In the genomic region with DNA sequence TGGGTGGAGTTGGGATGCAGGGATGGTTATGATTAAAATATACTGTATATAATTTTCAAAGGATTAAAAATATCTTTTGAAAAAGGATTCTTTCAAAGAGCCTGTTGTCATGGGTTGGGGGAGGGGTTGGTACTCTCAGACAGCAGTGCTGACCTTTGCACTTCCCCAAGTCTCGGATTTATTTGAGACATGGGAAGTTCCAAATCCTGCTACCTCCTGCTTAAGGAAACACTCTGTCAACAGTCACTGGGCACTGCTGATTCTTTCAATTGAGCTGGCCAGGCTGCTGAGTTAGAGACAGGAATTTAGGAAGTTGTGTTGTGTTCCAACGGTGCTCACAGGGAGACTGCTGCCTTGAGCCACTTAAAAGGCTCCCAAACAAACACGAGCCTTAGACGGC, we compare ENCODE assay signal across 11 mouse cellular contexts.
DNase-seq lines count a peak whose midpoint lies in the region; ATAC-seq and TF ChIP-seq lines count a peak whose summit lies in the region.
"Had no signal": no experiment of that assay in that cellular context is flagged by ENCODE, and none has a peak within 500 bp of the region (broad histone marks: within the 10 kb centered on the region; RNA-seq: fewer than 3 reads in every experiment).

No protein-coding gene starts in this region.

- no peaks in the 10 kb centered on the region for H3K9me3 ChIP-seq in heart, embryonic 11.5 days (replicated peaks; ENCODE audit: control insufficient read depth, low read length)
- H3K9me3 ChIP-seq in intestine, embryonic 15.5 days = no peaks in the 10 kb centered on the region
- H3K9me3 ChIP-seq in lung, embryonic 14.5 days (ENCODE audit: low read depth, low read length) = no peaks in the 10 kb centered on the region
- H3K9me3 ChIP-seq in forebrain, embryonic 15.5 days = no peaks in the 10 kb centered on the region
- H3K9me3 ChIP-seq in hindbrain, embryonic 14.5 days (ENCODE audit: control insufficient read depth, low read length) = no peaks in the 10 kb centered on the region
- H3K9me3 ChIP-seq: embryonic facial prominence, embryonic 15.5 days had no signal

- TF ChIP-seq POLR2A in cortical plate, adult 2 months (IDR thresholded peaks at IDR 0.05; ENCODE audit: extremely low read depth, insufficient read depth, low read length) = no peak

- no peak for ATAC-seq in heart, embryonic 11.5 days (replicated peaks; ENCODE audit: insufficient number of reproducible peaks, low FRiP score, low TSS enrichment)
- ATAC-seq in intestine, embryonic 15.5 days = peak; percentile 47; the same call in 1 of the 2 replicates
- 0 out of 2 replicates have a peak, but pooled peaks have one; percentile 42 for ATAC-seq in lung, embryonic 14.5 days (ENCODE audit: insufficient read depth)
- ATAC-seq in forebrain, embryonic 15.5 days (replicated peaks) = no peak
- ATAC-seq in hindbrain, embryonic 14.5 days (ENCODE audit: low FRiP score) = no peak

- no peak overlapping the region for H3K27ac ChIP-seq in heart, embryonic 11.5 days (ENCODE audit: low read depth, low read length)
- H3K27ac ChIP-seq in cortical plate, adult 2 months (ENCODE audit: insufficient read depth, low read length) = peak overlapping the region; percentile 12; the same call in 1 of the 2 replicates
- no peak overlapping the region for H3K27ac ChIP-seq in intestine, embryonic 15.5 days
- no peak overlapping the region for H3K27ac ChIP-seq in lung, embryonic 14.5 days (ENCODE audit: low read depth)
- H3K27ac ChIP-seq in forebrain, embryonic 15.5 days (replicated peaks) = no peak overlapping the region
- no peak overlapping the region for H3K27ac ChIP-seq in hindbrain, embryonic 14.5 days
- H3K27ac ChIP-seq: embryonic facial prominence, embryonic 15.5 days had no signal

- no peak overlapping the region for H3K4me2 ChIP-seq in heart, embryonic 11.5 days
- no peak overlapping the region for H3K4me2 ChIP-seq in intestine, embryonic 15.5 days (replicated peaks)
- no peak overlapping the region for H3K4me2 ChIP-seq in lung, embryonic 14.5 days
- no peak overlapping the region for H3K4me2 ChIP-seq in forebrain, embryonic 15.5 days (replicated peaks)
- no peak overlapping the region for H3K4me2 ChIP-seq in hindbrain, embryonic 14.5 days (replicated peaks)
- H3K4me2 ChIP-seq: embryonic facial prominence, embryonic 15.5 days had no signal

- no peaks in the 10 kb centered on the region for H3K27me3 ChIP-seq in heart, embryonic 11.5 days (ENCODE audit: control insufficient read depth, insufficient read depth, low read length)
- H3K27me3 ChIP-seq in intestine, embryonic 15.5 days (replicated peaks) = no peaks in the 10 kb centered on the region
- no peaks in the 10 kb centered on the region for H3K27me3 ChIP-seq in lung, embryonic 14.5 days (ENCODE audit: insufficient read depth, low read length)
- H3K27me3 ChIP-seq in forebrain, embryonic 15.5 days = no peaks in the 10 kb centered on the region
- H3K27me3 ChIP-seq in hindbrain, embryonic 14.5 days (ENCODE audit: control insufficient read depth, insufficient read depth, low read length) = no peaks in the 10 kb centered on the region
- H3K27me3 ChIP-seq: CH12.LX; embryonic facial prominence, embryonic 15.5 days; megakaryocyte, embryonic 14.5 days had no signal

- no peaks in the 10 kb centered on the region for H3K36me3 ChIP-seq in heart, embryonic 11.5 days (ENCODE audit: control insufficient read depth, insufficient read depth, low read length)
- no peaks in the 10 kb centered on the region for H3K36me3 ChIP-seq in intestine, embryonic 15.5 days
- no peaks in the 10 kb centered on the region for H3K36me3 ChIP-seq in lung, embryonic 14.5 days (ENCODE audit: insufficient read depth)
- no peaks in the 10 kb centered on the region for H3K36me3 ChIP-seq in forebrain, embryonic 15.5 days
- no peaks in the 10 kb centered on the region for H3K36me3 ChIP-seq in hindbrain, embryonic 14.5 days (replicated peaks; ENCODE audit: control insufficient read depth, insufficient read depth)
- H3K36me3 ChIP-seq: embryonic facial prominence, embryonic 15.5 days had no signal

- H3K9ac ChIP-seq in heart, embryonic 11.5 days (ENCODE audit: low read depth, low read length) = no peak overlapping the region
- H3K9ac ChIP-seq in intestine, embryonic 15.5 days = no peak overlapping the region
- H3K9ac ChIP-seq in lung, embryonic 14.5 days = no peak overlapping the region
- no peak overlapping the region for H3K9ac ChIP-seq in forebrain, embryonic 15.5 days (replicated peaks)
- no peak overlapping the region for H3K9ac ChIP-seq in hindbrain, embryonic 14.5 days
- H3K9ac ChIP-seq: embryonic facial prominence, embryonic 15.5 days had no signal

- peak; percentile 20 to 27 for DNase-seq in heart, adult 9 months (ENCODE audit: low spot score in 2 of 2)
- peak; percentile 46 for DNase-seq in lung, embryonic 14.5 days
- DNase-seq in hindbrain, embryonic 14.5 days (ENCODE audit: low spot score) = no peak
- DNase-seq: right cerebral cortex, postnatal 14 days had no signal

- H3K4me3 ChIP-seq in heart, embryonic 11.5 days (ENCODE audit: low read depth, low read length) = no peak overlapping the region
- no peak overlapping the region for H3K4me3 ChIP-seq in cortical plate, adult 2 months (ENCODE audit: insufficient read depth, low read length)
- H3K4me3 ChIP-seq in intestine, embryonic 15.5 days (replicated peaks) = no peak overlapping the region
- H3K4me3 ChIP-seq in lung, embryonic 14.5 days (ENCODE audit: low read depth, low read length) = no peak overlapping the region
- H3K4me3 ChIP-seq in forebrain, embryonic 15.5 days = no peak overlapping the region
- H3K4me3 ChIP-seq in hindbrain, embryonic 14.5 days (replicated peaks; ENCODE audit: low read length) = no peak overlapping the region
- H3K4me3 ChIP-seq: embryonic facial prominence, embryonic 15.5 days; megakaryocyte, embryonic 14.5 days had no signal

- H3K4me1 ChIP-seq in heart, embryonic 11.5 days (ENCODE audit: control insufficient read depth, insufficient read depth, low read length) = peaks cover 7% of the 10 kb centered on the region
- peaks cover 3% of the 10 kb centered on the region; the same call in 1 of the 2 replicates for H3K4me1 ChIP-seq in cortical plate, adult 2 months (ENCODE audit: control insufficient read depth, insufficient read depth, low read length)
- H3K4me1 ChIP-seq in intestine, embryonic 15.5 days (replicated peaks) = no peaks in the 10 kb centered on the region
- H3K4me1 ChIP-seq in lung, embryonic 14.5 days (ENCODE audit: insufficient read depth) = peaks cover 4% of the 10 kb centered on the region; the same call in 1 of the 2 replicates
- H3K4me1 ChIP-seq in forebrain, embryonic 15.5 days = 0 out of 2 replicates have a peak, but pooled peaks cover 4% of the 10 kb centered on the region
- no peaks in the 10 kb centered on the region; the same call in 1 of the 2 replicates for H3K4me1 ChIP-seq in hindbrain, embryonic 14.5 days (replicated peaks; ENCODE audit: control insufficient read depth, insufficient read depth, low read length)
- H3K4me1 ChIP-seq: embryonic facial prominence, embryonic 15.5 days; megakaryocyte, embryonic 14.5 days had no signal

- WGBS in heart, embryonic 11.5 days (ENCODE audit: insufficient replicate concordance) = 23% methylated on average over 4 of the region's 4 CpGs
- 33% methylated on average over 4 of the region's 4 CpGs for WGBS in intestine, embryonic 15.5 days
- WGBS in lung, embryonic 14.5 days = 25% methylated on average over 4 of the region's 4 CpGs
- 58% methylated on average over 4 of the region's 4 CpGs for WGBS in forebrain, embryonic 15.5 days
- WGBS in hindbrain, embryonic 14.5 days = 62% methylated on average over 4 of the region's 4 CpGs

- no peak for TF ChIP-seq CTCF in cortical plate, adult 2 months (IDR thresholded peaks at IDR 0.05; ENCODE audit: extremely low read depth, insufficient read depth, low read length)
- no peak for TF ChIP-seq CTCF in lung, embryonic 14.5 days (IDR thresholded peaks at IDR 0.05; ENCODE audit: low read depth)

Comparison
In these comparisons a context has a peak if more than half of its experiments do, and no peak if none do; other contexts are left out.
1. ATAC-seq: peak in intestine, embryonic 15.5 days (single experiment) and lung, embryonic 14.5 days (single experiment); none in heart, embryonic 11.5 days (single experiment), forebrain, embryonic 15.5 days (single experiment) and hindbrain, embryonic 14.5 days (single experiment).